Mouse (Mus musculus) lung, embryonic 16.5 days (tissue): ENCODE results near the gene Fbxw7. TPM values are rescaled to one million over a fixed set of nuclear protein-coding genes. Genes with fewer than 3 reads are reported as not detected.

Experiments
- ATAC-seq: fragments of 200-750 bp; cut with Nextera tagmentation; 2 replicates; pipeline ENCODE4 v1.8.0; 2017; ENCODE audit warnings: low read depth, mild to moderate bottlenecking, moderate library complexity
- H3K27ac ChIP-seq: fragments of 300-500 bp; sonication (generic); 2 replicates; pipeline ENCODE4 v1.5.1; 2014; ENCODE audit warnings: mild to moderate bottlenecking, control low read depth, low read length
- H3K27me3 ChIP-seq: fragments of 300-500 bp; sonication (generic); 2 replicates; pipeline ENCODE4 v1.6.1; 2014; ENCODE audit warnings: low read depth, low read length, mixed read lengths; ENCODE audit not compliant: control insufficient read depth, insufficient read depth
- H3K36me3 ChIP-seq: fragments of 300-500 bp; sonication (generic); 2 replicates; pipeline ENCODE4 v1.6.1; 2014; ENCODE audit warnings: low read length; ENCODE audit not compliant: control insufficient read depth, insufficient read depth
- H3K4me1 ChIP-seq: fragments of 300-500 bp; sonication (generic); replicated peaks from 2 replicates; pipeline ENCODE4 v1.6.1; 2014; ENCODE audit warnings: low read length, mixed read lengths; ENCODE audit not compliant: control insufficient read depth, insufficient read depth
- H3K4me2 ChIP-seq: fragments of 300-500 bp; sonication (generic); 2 replicates; pipeline ENCODE4 v1.6.1; 2014; ENCODE audit warnings: low read depth, low read length, control low read depth
- H3K4me3 ChIP-seq: fragments of 300-500 bp; sonication (generic); 2 replicates; pipeline ENCODE4 v1.5.1; 2014; ENCODE audit warnings: mild to moderate bottlenecking, low read length, control low read depth
- H3K9ac ChIP-seq: fragments of 300-500 bp; sonication (generic); 2 replicates; pipeline ENCODE4 v1.6.1; 2014; ENCODE audit warnings: low read length, control low read depth
- H3K9me3 ChIP-seq: fragments of 300-500 bp; sonication (generic); 2 replicates; pipeline ENCODE4 v1.6.1; 2016; ENCODE audit warnings: low read length; ENCODE audit not compliant: control insufficient read depth
- WGBS: fragments of 180-500 bp; shearing (Covaris S2); extraction: QIAGEN DNeasy Blood & Tissue Kit; methylation state at CpG from one replicate; pipeline ENCODE4 v1.1.7; 2014; 5-methylcytosine and 5-hydroxymethylcytosine counted together
- polyA plus RNA-seq: library from polyadenylated mRNA; unstranded; fragments of >200 nt; fragmentation: Nextera tagmentation; extraction: Ambion mirVana; gene quantifications from 2 replicates; pipeline ENCODE4 v1.2.1, GENCODE M21; 2015

The Fbxw7 gene
- polyA plus RNA-seq, 1 experiment from 2014 or later = 7.7 TPM

DNA sequence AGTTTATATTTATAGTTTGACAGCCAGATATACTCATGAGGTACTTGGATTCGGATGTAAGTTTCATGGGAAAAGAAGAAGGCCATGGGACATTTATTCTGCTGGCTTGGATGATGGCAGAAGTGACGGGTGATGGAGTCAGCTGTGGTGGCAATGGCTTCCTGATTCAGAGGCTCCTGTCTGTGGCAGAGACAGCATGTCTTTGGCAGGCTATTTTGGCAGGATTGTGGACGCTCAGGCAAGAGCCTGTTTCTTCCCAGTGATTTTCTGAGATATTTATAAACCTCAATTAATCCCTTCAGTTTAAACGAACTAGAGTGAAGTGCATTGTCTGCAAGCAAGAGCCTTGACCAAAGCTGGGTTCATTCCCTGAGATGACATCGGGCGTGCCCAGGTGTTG is 197.8 kb downstream of the Fbxw7 start:
- Histone ChIP-seq H3K27me3 (no peaks in the 10 kb centered on the region), H3K9me3 (no peaks in the 10 kb centered on the region), H3K4me3 (no peak overlapping the region), H3K36me3 (no peaks in the 10 kb centered on the region), H3K27ac (no peak overlapping the region), H3K9ac (no peak overlapping the region), H3K4me1 (no peaks in the 10 kb centered on the region; the same call in 1 of the 2 replicates), H3K4me2 (no peak overlapping the region)
- ATAC-seq = no peak
- WGBS = 68% methylated on average over 6 of the region's 6 CpGs

DNA sequence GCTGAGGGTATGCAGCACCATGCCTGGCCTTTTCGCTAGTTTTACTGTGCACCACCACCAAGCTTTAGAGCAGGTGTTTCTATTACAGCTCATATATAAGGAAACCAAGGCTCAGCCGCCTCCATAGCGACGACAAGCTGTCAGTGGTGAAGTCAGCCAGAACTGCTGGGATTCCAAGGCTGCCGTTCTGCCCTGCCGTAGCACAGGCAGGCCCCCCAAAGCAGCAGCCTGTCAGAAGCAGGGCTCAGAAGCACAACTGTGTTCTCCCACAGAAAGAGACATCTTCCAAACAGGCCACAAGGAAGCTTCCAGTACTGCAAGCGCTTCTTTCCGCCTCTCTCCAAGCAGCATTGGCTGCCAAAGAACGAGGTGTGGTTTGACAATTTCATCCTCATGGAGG is 200.6 kb downstream of the Fbxw7 start:
- Histone ChIP-seq H3K27ac (no peak overlapping the region), H3K9me3 (no peaks in the 10 kb centered on the region), H3K9ac (no peak overlapping the region), H3K4me2 (no peak overlapping the region), H3K4me3 (no peak overlapping the region), H3K36me3 (no peaks in the 10 kb centered on the region), H3K4me1 (no peaks in the 10 kb centered on the region; the same call in 1 of the 2 replicates), H3K27me3 (no peaks in the 10 kb centered on the region)
- 35% methylated on average over 9 of the region's 9 CpGs for WGBS
- no peak for ATAC-seq

DNA sequence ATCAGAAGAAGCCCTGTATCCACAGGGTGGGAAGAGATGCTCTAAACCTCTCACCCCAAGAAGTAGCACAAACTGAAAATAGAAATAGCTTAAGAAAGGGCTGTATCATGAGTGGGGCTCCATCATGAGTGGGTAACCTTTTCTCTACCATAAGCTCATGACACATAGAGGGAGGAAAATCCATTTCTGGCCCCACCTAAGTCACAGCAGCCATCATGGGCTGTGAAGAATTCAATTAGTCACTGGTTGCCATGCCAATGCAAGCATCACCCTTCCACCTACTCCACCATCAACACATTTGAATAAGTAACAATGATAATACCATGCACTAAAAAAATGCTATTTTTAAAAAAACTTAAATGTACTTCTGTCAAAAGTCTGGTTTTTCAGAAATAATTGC is 205.1 kb downstream of the Fbxw7 start:
- no peaks in the 10 kb centered on the region; the same call in 1 of the 2 replicates for H3K4me1 ChIP-seq
- ATAC-seq = no peak
- H3K9ac ChIP-seq = no peak overlapping the region
- H3K36me3 ChIP-seq = no peaks in the 10 kb centered on the region
- no peak overlapping the region for H3K4me2 ChIP-seq
- no peak overlapping the region for H3K4me3 ChIP-seq
- H3K9me3 ChIP-seq = no peaks in the 10 kb centered on the region
- no peak overlapping the region for H3K27ac ChIP-seq
- H3K27me3 ChIP-seq = no peaks in the 10 kb centered on the region

DNA sequence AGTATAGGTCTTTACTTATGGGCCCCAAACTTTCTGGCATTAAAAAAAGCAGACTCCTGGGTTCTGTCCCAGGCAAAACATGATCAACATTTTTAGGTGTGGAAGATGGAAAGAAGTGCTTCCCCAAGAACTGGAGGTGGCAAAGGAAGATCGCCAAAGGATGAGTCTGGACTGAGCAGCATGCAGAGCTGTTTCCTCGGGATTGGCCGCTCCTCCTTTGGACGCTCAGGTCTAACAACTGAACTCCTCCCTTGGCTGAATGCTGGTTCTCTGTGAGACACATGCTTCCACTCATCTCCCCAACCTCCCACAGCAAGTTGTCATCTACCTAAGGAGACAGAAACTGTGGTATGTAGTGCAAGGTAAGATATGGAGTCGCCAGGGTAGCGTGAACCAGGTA is 206.7 kb downstream of the Fbxw7 start:
- H3K4me2 ChIP-seq = no peak overlapping the region
- H3K36me3 ChIP-seq = no peaks in the 10 kb centered on the region
- H3K27me3 ChIP-seq = no peaks in the 10 kb centered on the region
- no peak overlapping the region for H3K27ac ChIP-seq
- H3K9ac ChIP-seq = no peak overlapping the region
- H3K4me3 ChIP-seq = no peak overlapping the region
- WGBS = 92% methylated on average over 6 of the region's 6 CpGs
- no peak for ATAC-seq
- H3K4me1 ChIP-seq = no peaks in the 10 kb centered on the region
- no peaks in the 10 kb centered on the region for H3K9me3 ChIP-seq

DNA sequence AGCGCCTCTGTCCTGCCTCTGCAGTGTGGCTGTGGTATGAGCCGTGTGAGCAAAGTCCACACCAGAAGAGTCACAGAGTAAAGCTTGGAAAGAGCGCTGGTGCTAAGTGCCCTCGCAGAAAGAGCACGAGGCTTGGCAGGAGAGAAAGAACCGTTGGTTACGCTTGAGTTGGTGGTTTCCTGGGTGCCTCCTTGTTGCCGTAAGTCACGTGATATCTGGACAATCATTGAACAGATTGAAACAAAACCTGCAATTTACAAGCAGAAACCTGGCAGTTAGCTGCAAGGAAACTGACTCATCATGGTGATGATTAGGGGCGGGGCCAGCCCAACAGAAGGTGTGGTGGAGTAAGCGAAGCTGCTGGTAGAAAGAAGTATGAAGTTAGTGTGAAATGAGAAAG is 207.7 kb downstream of the Fbxw7 start:
- H3K9me3 ChIP-seq = no peaks in the 10 kb centered on the region
- H3K36me3 ChIP-seq = no peaks in the 10 kb centered on the region
- H3K27ac ChIP-seq = no peak overlapping the region
- ATAC-seq = no peak
- 74% methylated on average over 11 of the region's 11 CpGs for WGBS
- H3K4me1 ChIP-seq = no peaks in the 10 kb centered on the region
- H3K4me2 ChIP-seq = no peak overlapping the region
- H3K9ac ChIP-seq = no peak overlapping the region
- no peaks in the 10 kb centered on the region for H3K27me3 ChIP-seq
- H3K4me3 ChIP-seq = no peak overlapping the region

DNA sequence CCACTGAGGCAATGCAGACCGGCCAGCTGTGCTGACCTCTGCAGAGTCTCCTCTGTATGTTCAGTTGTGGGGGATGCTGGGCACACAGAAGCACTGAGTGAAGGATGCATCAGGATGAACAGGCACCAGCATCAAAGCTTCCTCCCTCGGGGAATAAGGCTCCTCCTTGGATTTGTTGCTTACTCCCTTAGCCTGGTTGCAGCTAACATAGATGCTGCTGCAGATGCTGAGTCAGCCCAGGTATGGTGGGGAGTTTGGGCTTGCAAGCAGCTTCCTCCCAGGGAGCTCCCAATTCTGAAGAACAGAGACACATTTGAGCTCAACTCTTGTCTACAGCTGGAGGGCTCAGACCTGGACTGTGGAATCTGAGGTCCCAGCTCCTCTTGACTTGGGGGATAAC is 209.2 kb downstream of the Fbxw7 start:
- no peak for ATAC-seq
- Histone ChIP-seq H3K9me3 (no peaks in the 10 kb centered on the region), H3K27me3 (no peaks in the 10 kb centered on the region), H3K4me2 (no peak overlapping the region), H3K9ac (no peak overlapping the region), H3K27ac (no peak overlapping the region), H3K36me3 (no peaks in the 10 kb centered on the region), H3K4me1 (no peaks in the 10 kb centered on the region), H3K4me3 (no peak overlapping the region)
- 67% methylated on average over 2 of the region's 2 CpGs for WGBS

DNA sequence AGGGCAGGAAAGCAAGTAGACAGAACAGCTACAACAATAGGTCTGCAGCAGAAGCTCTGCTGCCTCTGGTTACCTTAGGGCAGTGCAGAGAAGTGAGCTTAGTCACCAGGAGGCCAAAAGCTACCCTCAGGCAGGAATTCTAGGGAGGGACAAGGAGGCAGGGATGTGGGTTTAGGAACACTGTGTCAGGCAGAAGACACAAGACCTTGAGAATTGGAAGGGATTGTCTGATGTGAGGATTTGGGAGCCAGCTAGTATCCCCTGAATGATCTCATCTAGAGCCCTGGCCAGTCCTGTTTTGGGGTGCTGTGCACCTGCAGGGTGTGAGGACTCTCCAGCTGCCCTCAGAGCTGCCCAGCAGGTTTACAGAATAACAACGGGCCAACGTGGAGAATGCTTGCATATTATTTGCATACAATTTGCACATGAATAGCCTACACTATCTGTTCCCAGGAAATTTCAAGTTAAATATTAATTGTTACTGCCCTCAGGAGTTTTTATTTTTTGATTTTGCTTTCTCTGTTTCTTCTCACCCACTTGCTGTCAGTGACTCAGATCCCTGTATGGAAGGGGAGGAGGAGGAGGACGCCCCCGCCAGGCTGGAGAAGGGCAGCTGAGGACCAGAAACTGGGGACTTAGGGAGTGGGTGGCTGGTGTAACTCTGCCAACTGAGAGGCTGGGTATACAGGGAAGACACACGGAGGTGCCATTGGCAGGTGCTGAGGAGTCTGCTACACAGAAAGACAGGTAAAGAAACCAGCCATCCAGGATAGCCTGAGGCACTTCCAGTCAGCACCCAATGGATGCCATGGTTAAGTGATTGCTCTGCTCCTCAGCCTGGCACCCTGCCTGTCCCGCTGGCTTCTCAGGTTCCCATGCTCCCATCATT is 210.0 kb downstream of the Fbxw7 start:
- Histone ChIP-seq H3K9me3 (no peaks in the 10 kb centered on the region), H3K36me3 (no peaks in the 10 kb centered on the region), H3K27me3 (no peaks in the 10 kb centered on the region), H3K4me2 (no peak overlapping the region), H3K4me3 (no peak overlapping the region), H3K27ac (no peak overlapping the region), H3K9ac (no peak overlapping the region), H3K4me1 (no peaks in the 10 kb centered on the region)
- WGBS = 34% methylated on average over 6 of the region's 6 CpGs
- no peak for ATAC-seq

Other genes with a start within 250 kb of the Fbxw7 start
- 65.4 and 65.6 TPM in 2 replicates for gene Arfip1, start 232.6 kb upstream of the Fbxw7 start, polyA plus RNA-seq
- 0.23 and 0.28 TPM in 2 replicates for gene Tigd4, start 221.7 kb upstream of the Fbxw7 start, polyA plus RNA-seq
- gene Tmem154, start 149.1 kb upstream of the Fbxw7 start, polyA plus RNA-seq = 3.4 and 4.1 TPM in 2 replicates